Mouse (Mus musculus) retina, embryonic 14.5 days (tissue): ENCODE data around the gene Utp20.
"Not testable (repeated sequence)": the region's sequence is repeated elsewhere in the genome, so short reads cannot be mapped to it uniquely, and the experiment has no call there.

Experiments
- DNase-seq: peaks from one replicate; pipeline ENCODE4 v3.0.0-alpha.2; 2015; ENCODE audit warnings: low spot score

The Utp20 gene

GRCm38 (mm10) chr10:88826188-88826946, at the start of gene Utp20:
TSS of gene Utp20 (minus strand) at chr10:88826804.
- DNase-seq = peak; percentile 88

GRCm38 (mm10) chr10:88874870-88875269, 48.3 kb upstream of the Utp20 start:
- no peak for DNase-seq

GRCm38 (mm10) chr10:88866017-88866416, 39.4 kb upstream of the Utp20 start:
- DNase-seq = no peak

- no peak for DNase-seq
These were observed 35.7 kb upstream of the Utp20 start for GRCm38 (mm10) chr10:88862293-88862692.

GRCm38 (mm10) chr10:88861416-88861815, 34.8 kb upstream of the Utp20 start:
- DNase-seq = no peak

GRCm38 (mm10) chr10:88860911-88861310, 34.3 kb upstream of the Utp20 start:
- no peak for DNase-seq

GRCm38 (mm10) chr10:88853326-88853725, 26.7 kb upstream of the Utp20 start:
- DNase-seq = no peak

GRCm38 (mm10) chr10:88849976-88850375, 23.4 kb upstream of the Utp20 start:
- DNase-seq = no peak

- no peak for DNase-seq
These were observed 22.4 kb upstream of the Utp20 start for GRCm38 (mm10) chr10:88848876-88849476.

GRCm38 (mm10) chr10:88834227-88834626, 7.6 kb upstream of the Utp20 start:
- DNase-seq = no peak

- DNase-seq = no peak
These were observed 1.8 kb upstream of the Utp20 start for GRCm38 (mm10) chr10:88828361-88828760.

GRCm38 (mm10) chr10:88827596-88827995, 992 bp upstream of the Utp20 start:
- no peak for DNase-seq

- DNase-seq = not testable (repeated sequence)
These were observed 323 bp upstream of the Utp20 start for GRCm38 (mm10) chr10:88826947-88827306.

- no peak for DNase-seq
These were observed 9.3 kb downstream of the Utp20 start for GRCm38 (mm10) chr10:88817335-88817734.

GRCm38 (mm10) chr10:88815256-88815655, 11.3 kb downstream of the Utp20 start:
- no peak for DNase-seq

GRCm38 (mm10) chr10:88811704-88812103, 14.9 kb downstream of the Utp20 start:
- no peak for DNase-seq

- DNase-seq = no peak
These were observed 24.4 kb downstream of the Utp20 start for GRCm38 (mm10) chr10:88802236-88802635.

- no peak for DNase-seq
These were observed 27.2 kb downstream of the Utp20 start for GRCm38 (mm10) chr10:88799381-88799780.

GRCm38 (mm10) chr10:88797452-88797851, 29.2 kb downstream of the Utp20 start:
- no peak for DNase-seq

GRCm38 (mm10) chr10:88796939-88797338, 29.7 kb downstream of the Utp20 start:
- DNase-seq = no peak

GRCm38 (mm10) chr10:88795226-88795625, 31.4 kb downstream of the Utp20 start:
- DNase-seq = no peak

GRCm38 (mm10) chr10:88794606-88795005, 32.0 kb downstream of the Utp20 start:
- DNase-seq = no peak

GRCm38 (mm10) chr10:88793671-88794070, 32.9 kb downstream of the Utp20 start:
- DNase-seq = no peak

- no peak for DNase-seq
These were observed 42.1 kb downstream of the Utp20 start for GRCm38 (mm10) chr10:88784513-88784931.
